Mouse (Mus musculus): ENCODE data around the gene Cep83. TPM values are rescaled to one million over a fixed set of nuclear protein-coding genes. Genes with fewer than 3 reads are reported as not detected.
A peak's percentile ranks its signal among the peaks of the same experiment; 100 is the strongest.

Gene Cep83
- total and polyA plus RNA-seq, 2 experiments from 2014 or later, result 14.4 TPM

- Histone ChIP-seq H3K4me3 (ENCODE audit: low read depth, low read length) (peak overlapping the region; percentile 3; the same call in 1 of the 2 replicates), H3K4me2 (ENCODE audit: low read depth, low read length) (peak overlapping the region; percentile 36), H3K36me3 (replicated peaks; ENCODE audit: control insufficient read depth, insufficient read depth, low read length) (no peaks in the 10 kb centered on the region), H3K9ac (replicated peaks; ENCODE audit: low read depth, low read length) (no peak overlapping the region), H3K27me3 (ENCODE audit: control insufficient read depth, insufficient read depth, low read length) (no peaks in the 10 kb centered on the region), H3K4me1 (ENCODE audit: control insufficient read depth, insufficient read depth) (peaks cover 4% of the 10 kb centered on the region; the same call in 1 of the 2 replicates), H3K9me3 (replicated peaks; ENCODE audit: control insufficient read depth, low read length) (no peaks in the 10 kb centered on the region), H3K27ac (ENCODE audit: low read depth) (no peak overlapping the region)
- DNase-seq (ENCODE audit: low spot score), result no peak
- no peak for TF ChIP-seq EP300 (IDR thresholded peaks at IDR 0.05; ENCODE audit: low read depth)
- TF ChIP-seq CTCF (IDR thresholded peaks at IDR 0.05; ENCODE audit: low read depth), result no peak
- ATAC-seq (ENCODE audit: insufficient read depth, low read depth), result peak; percentile 27; the same call in 1 of the 2 replicates
- WGBS, result 46% methylated on average over 17 of the region's 17 CpGs
Measured at GRCm38 (mm10) chr10:94818781-94819665, 130.6 kb downstream of the Cep83 start.

- DNase-seq (ENCODE audit: low spot score) (peak; percentile 13), ATAC-seq (ENCODE audit: insufficient read depth, low read depth) (no peak)
- Histone ChIP-seq H3K9ac (replicated peaks; ENCODE audit: low read depth, low read length) (no peak overlapping the region), H3K4me2 (ENCODE audit: low read depth, low read length) (no peak overlapping the region), H3K27ac (ENCODE audit: low read depth) (no peak overlapping the region), H3K4me3 (ENCODE audit: low read depth, low read length) (no peak overlapping the region), H3K27me3 (ENCODE audit: control insufficient read depth, insufficient read depth, low read length) (no peaks in the 10 kb centered on the region), H3K4me1 (ENCODE audit: control insufficient read depth, insufficient read depth) (peaks cover 6% of the 10 kb centered on the region; the same call in 1 of the 2 replicates), H3K9me3 (replicated peaks; ENCODE audit: control insufficient read depth, low read length) (no peaks in the 10 kb centered on the region), H3K36me3 (replicated peaks; ENCODE audit: control insufficient read depth, insufficient read depth, low read length) (no peaks in the 10 kb centered on the region)
- no peak for TF ChIP-seq CTCF (IDR thresholded peaks at IDR 0.05; ENCODE audit: low read depth)
- TF ChIP-seq EP300 (IDR thresholded peaks at IDR 0.05; ENCODE audit: low read depth), result no peak
- 73% methylated on average over 11 of the region's 11 CpGs for WGBS
Measured at GRCm38 (mm10) chr10:94823971-94824760, 135.7 kb downstream of the Cep83 start.

- H3K27ac ChIP-seq (ENCODE audit: low read depth), result no peak overlapping the region
- peaks cover 13% of the 10 kb centered on the region for H3K4me1 ChIP-seq (ENCODE audit: control insufficient read depth, insufficient read depth)
- no peak overlapping the region for H3K4me2 ChIP-seq (ENCODE audit: low read depth, low read length)
Measured at GRCm38 (mm10) chr10:94825951-94826350, 137.5 kb downstream of the Cep83 start.

GRCm38 (mm10) chr10:94826436-94826835 lies 138.0 kb downstream of the Cep83 start:
- Histone ChIP-seq H3K4me2 (ENCODE audit: low read depth, low read length) (no peak overlapping the region), H3K9me3 (replicated peaks; ENCODE audit: control insufficient read depth, low read length) (no peaks in the 10 kb centered on the region), H3K27ac (ENCODE audit: low read depth) (no peak overlapping the region), H3K4me1 (ENCODE audit: control insufficient read depth, insufficient read depth) (peaks cover 15% of the 10 kb centered on the region), H3K9ac (replicated peaks; ENCODE audit: low read depth, low read length) (no peak overlapping the region), H3K27me3 (ENCODE audit: control insufficient read depth, insufficient read depth, low read length) (no peaks in the 10 kb centered on the region), H3K4me3 (ENCODE audit: low read depth, low read length) (no peak overlapping the region), H3K36me3 (replicated peaks; ENCODE audit: control insufficient read depth, insufficient read depth, low read length) (no peaks in the 10 kb centered on the region)
- DNase-seq (ENCODE audit: low spot score), result peak; percentile 16
- no peak for TF ChIP-seq EP300 (IDR thresholded peaks at IDR 0.05; ENCODE audit: low read depth)
- TF ChIP-seq CTCF (IDR thresholded peaks at IDR 0.05; ENCODE audit: low read depth), result no peak
- no peak for ATAC-seq (ENCODE audit: insufficient read depth, low read depth)
- WGBS, result 71% methylated on average over 12 of the region's 12 CpGs

More at GRCm38 (mm10) chr10:94825951-94826350, 137.5 kb downstream of the Cep83 start:
- TF ChIP-seq CTCF (IDR thresholded peaks at IDR 0.05; ENCODE audit: low read depth), result no peak
- TF ChIP-seq EP300 (IDR thresholded peaks at IDR 0.05; ENCODE audit: low read depth), result no peak
- H3K4me3 ChIP-seq (ENCODE audit: low read depth, low read length), result no peak overlapping the region
- ATAC-seq (ENCODE audit: insufficient read depth, low read depth) (no peak), DNase-seq (ENCODE audit: low spot score) (no peak)
- H3K9me3 ChIP-seq (replicated peaks; ENCODE audit: control insufficient read depth, low read length), result no peaks in the 10 kb centered on the region
- H3K36me3 ChIP-seq (replicated peaks; ENCODE audit: control insufficient read depth, insufficient read depth, low read length), result no peaks in the 10 kb centered on the region
- no peaks in the 10 kb centered on the region for H3K27me3 ChIP-seq (ENCODE audit: control insufficient read depth, insufficient read depth, low read length)
- H3K9ac ChIP-seq (replicated peaks; ENCODE audit: low read depth, low read length), result no peak overlapping the region
- WGBS, result 88% methylated on average over 2 of the region's 2 CpGs

- WGBS, result 77% methylated on average over 10 of the region's 10 CpGs
- Histone ChIP-seq H3K4me1 (ENCODE audit: control insufficient read depth, insufficient read depth) (peaks cover 15% of the 10 kb centered on the region), H3K27me3 (ENCODE audit: control insufficient read depth, insufficient read depth, low read length) (no peaks in the 10 kb centered on the region), H3K4me3 (ENCODE audit: low read depth, low read length) (no peak overlapping the region), H3K36me3 (replicated peaks; ENCODE audit: control insufficient read depth, insufficient read depth, low read length) (no peaks in the 10 kb centered on the region), H3K27ac (ENCODE audit: low read depth) (no peak overlapping the region), H3K9ac (replicated peaks; ENCODE audit: low read depth, low read length) (no peak overlapping the region), H3K9me3 (replicated peaks; ENCODE audit: control insufficient read depth, low read length) (no peaks in the 10 kb centered on the region), H3K4me2 (ENCODE audit: low read depth, low read length) (no peak overlapping the region)
- no peak for ATAC-seq (ENCODE audit: insufficient read depth, low read depth)
- TF ChIP-seq CTCF (IDR thresholded peaks at IDR 0.05; ENCODE audit: low read depth) (no peak), EP300 (IDR thresholded peaks at IDR 0.05; ENCODE audit: low read depth) (no peak)
- DNase-seq (ENCODE audit: low spot score), result no peak
Measured at GRCm38 (mm10) chr10:94827325-94827724, 138.9 kb downstream of the Cep83 start.
